Mouse (Mus musculus) liver, postnatal 0 days (tissue): ENCODE measurements around the gene Rpl28.

ENCODE experiments used
- CTCF ChIP-seq: sonication (generic); IDR thresholded peaks from 2 replicates; pipeline ENCODE4 v1.5.1; 2016; ENCODE audit warnings: antibody characterized with exemption, low read depth
- EP300 ChIP-seq: IDR thresholded peaks from 2 replicates; pipeline ENCODE4 v1.6.1; 2016; ENCODE audit warnings: antibody characterized with exemption, low read depth, mild to moderate bottlenecking

DNA sequence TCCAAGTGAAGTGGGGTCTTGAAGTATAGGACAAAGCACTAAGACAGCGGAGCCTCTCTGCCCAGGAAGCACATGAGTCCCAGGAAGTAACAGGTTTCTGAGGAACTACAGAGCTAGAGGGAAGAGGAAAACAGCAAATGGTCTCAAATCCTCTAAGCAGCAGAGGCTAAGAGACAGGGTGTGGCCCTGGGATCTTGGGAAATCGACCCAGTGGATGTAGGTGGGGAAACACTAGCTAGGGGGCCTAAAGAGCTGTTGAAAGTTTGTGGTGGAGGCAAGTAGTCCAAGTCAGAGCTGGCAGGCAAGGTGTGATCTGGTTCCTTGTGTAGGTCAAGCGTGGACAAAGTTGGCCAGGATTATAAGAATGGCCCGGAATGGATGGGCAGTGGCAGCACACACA lies 44.4 kb upstream of the Rpl28 start:
- TF ChIP-seq CTCF (peak; percentile 13; the same call in 1 of the 2 replicates), EP300 (no peak)
